Mouse (Mus musculus): ENCODE data around the gene Pfkfb3. TPM values are rescaled to one million over a fixed set of nuclear protein-coding genes. Genes with fewer than 3 reads are reported as not detected.

Pfkfb3 gene
- total RNA-seq (2022): 10 to 100 TPM in 2 of 4 experiments, 1 to 10 TPM in 2; 5.5 to 14.7 (median 9.7) TPM

- DNase-seq (ENCODE audit: low spot score): peak; percentile 76
Observed at GRCm38 (mm10) chr2:11553471-11554400, at the start of gene Pfkfb3. TSS of gene Pfkfb3 (minus strand) at chr2:11554077.

- DNase-seq (ENCODE audit: low spot score): peak; percentile 93
Observed at GRCm38 (mm10) chr2:11602506-11603489, 48.9 kb upstream of the Pfkfb3 start.

DNA sequence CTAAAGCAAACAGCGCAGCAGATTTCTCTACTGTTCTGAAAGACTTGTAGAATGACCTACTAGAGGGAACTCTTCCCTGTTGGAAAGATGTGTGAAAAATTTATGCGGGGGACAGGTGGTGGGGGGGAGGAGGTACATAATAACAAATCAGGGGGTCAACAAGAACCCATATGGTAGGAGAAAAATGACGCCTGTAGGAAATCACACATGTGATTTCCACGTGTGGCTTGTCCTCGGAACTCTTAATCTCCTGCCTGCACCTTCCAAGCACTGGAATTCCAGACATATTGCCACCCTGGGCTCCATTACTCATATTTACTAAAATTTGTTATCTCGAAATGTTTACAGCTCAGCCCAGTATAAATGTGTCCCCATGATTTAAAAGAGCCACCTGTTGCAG, 47.9 kb upstream of the Pfkfb3 start:
- DNase-seq (ENCODE audit: low spot score): no peak

DNA sequence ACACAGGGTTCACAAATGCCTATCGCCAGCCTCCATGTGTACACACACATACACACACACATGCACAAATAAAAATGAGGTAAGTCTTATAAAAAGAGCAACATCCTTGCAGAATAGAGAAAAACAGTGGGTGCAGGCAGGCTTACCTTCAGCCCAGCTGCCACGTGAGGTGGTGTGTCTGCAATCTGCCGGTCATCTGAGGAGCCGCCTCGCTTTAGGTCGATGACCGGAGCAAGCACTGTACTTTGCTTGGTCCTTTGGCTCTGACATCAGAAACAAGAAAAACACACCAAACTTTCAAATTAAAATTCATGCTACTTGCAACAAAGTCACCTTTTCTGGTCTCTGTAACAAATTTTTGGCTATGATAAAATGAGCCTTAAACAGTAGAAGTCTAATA, 44.0 kb upstream of the Pfkfb3 start:
- no peak for DNase-seq (ENCODE audit: low spot score)

DNA sequence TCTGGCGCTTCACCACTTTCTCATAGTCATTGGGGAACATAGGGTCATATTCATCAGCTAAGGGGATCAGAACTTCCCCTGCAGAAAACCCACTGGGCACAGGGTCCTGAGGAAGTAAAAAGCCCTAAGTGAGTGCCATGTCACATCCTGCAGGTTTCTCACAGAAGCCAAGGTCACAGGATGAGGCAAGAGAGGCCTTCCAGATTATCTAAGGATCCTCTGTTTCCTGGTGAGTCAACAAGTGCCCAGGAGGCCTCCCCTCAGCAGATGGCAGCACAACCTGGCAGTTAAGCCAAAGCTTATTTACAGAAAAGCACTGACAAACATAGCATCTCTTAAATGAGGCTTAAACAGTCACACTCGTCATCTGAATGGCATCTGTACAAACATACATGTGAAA, 42.8 kb upstream of the Pfkfb3 start:
- DNase-seq (ENCODE audit: low spot score): no peak

DNA sequence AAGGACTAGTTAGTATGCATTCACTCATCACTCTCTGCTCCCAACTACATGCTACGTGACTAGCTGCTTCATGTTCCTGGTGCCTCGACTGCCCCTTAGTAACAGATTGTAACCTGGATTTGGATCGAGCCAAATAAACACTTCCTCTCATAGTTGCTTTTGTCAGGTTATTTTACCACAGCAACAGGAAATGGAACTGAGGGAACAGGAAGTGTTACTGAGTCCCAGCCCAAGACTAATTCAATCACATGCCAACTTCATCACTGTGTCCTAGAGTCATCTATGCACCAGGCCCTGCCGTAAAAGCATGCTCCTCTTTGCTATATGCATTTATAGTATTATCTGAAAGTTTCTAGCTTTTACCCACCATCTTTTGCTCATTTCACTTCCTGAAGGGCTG, 34.1 kb upstream of the Pfkfb3 start:
- DNase-seq (ENCODE audit: low spot score): peak; percentile 16

DNA sequence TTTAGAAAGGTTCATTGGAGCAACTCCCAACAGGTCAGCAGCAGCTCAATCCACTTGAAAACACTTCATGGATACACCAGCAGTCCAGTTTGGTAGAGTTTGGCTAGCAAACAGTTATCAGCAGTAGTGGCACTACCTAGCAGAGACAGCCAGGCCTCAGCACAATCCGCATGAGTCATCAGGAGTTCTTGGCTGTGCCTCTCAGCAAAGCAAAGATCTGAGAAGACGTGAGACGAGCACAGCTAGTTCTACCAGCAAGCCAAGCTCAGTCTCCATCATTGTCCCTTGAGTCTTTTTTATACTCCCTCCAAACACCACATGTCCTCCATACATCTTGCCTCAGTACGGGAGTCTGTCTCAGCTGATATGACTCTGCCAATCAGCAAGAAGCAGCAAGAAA, 25.5 kb upstream of the Pfkfb3 start:
- no peak for DNase-seq (ENCODE audit: low spot score)

- no peak for DNase-seq (ENCODE audit: low spot score)
Observed at GRCm38 (mm10) chr2:11578187-11578586, 24.3 kb upstream of the Pfkfb3 start.

DNA sequence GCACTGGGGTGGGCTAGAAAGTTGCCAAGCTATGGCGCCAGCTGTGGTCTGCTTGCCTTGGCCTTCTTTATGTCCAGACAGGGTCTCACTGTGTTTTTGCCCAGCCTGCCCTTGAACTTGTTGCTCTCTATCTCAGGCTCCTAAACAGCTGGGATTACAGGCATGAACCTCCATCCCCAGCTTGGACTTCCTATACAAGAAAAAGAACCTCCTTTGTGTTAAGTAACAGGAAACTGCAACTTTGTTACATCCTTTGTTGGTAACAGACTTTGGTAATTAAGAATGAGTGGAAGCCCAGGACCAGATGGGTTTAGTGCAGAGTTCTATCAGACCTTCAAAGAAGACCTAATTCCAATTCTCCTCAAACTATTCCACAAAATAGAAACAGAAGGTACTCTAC, 19.8 kb upstream of the Pfkfb3 start:
- no peak for DNase-seq (ENCODE audit: low spot score)

DNA sequence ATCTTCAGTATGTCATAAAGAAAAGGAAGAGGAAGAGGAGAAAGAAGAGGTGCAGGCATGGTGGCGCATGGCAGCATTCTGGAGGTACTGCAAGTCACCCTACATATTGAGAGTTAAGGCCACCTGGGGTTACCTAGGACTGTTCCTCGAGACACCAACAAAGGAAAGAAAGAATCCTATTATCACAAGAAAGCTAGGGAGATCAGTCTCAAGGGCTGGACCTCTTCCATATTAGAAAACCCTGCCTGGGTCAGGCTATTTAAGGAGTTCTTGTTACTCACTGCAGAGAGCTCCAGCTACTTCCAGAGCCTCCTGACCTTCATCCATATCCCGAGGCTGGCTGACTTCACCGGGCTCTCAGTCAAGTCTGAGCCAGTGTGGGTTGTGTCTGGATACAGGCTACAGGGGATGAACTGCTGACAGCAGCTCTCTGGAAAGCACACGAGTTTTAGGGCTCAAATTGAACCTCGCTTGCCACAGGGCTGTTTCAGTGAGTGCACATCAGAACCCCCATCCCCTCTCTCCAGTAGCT, 17.2 kb upstream of the Pfkfb3 start:
- DNase-seq (ENCODE audit: low spot score): no peak

- no peak for DNase-seq (ENCODE audit: low spot score)
Observed at GRCm38 (mm10) chr2:11568471-11568870, 14.6 kb upstream of the Pfkfb3 start.

DNA sequence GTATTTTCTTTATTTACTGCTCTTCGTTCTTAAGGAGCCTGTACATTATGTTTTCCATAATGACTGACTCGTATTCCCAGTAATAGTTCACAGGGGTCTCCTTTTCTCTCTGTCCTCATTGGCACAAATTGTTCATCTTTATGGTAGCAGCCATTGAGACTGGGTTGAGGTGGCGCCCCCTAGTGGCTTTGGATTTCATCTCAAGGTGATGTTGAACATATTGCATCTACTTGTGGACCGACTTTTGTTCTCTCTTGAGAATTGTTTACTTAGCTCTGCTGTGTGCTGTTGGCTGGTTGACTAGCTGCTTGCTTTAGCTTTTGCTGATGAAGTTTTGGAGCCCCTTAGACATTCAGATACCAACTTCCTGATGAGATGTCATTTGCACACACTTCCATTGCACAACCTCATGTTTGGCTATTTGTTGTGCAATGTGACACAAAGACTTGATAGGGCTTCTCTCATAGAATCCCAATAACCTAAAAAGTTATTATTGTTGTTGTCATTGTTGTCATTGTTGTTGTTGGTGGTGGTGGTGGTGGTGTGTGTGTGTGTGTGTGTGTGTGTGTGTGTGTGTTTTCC, 14.0 kb upstream of the Pfkfb3 start:
- DNase-seq (ENCODE audit: low spot score): no peak

GRCm38 (mm10) chr2:11566898-11567297, 13.0 kb upstream of the Pfkfb3 start:
- DNase-seq (ENCODE audit: low spot score): no peak

DNA sequence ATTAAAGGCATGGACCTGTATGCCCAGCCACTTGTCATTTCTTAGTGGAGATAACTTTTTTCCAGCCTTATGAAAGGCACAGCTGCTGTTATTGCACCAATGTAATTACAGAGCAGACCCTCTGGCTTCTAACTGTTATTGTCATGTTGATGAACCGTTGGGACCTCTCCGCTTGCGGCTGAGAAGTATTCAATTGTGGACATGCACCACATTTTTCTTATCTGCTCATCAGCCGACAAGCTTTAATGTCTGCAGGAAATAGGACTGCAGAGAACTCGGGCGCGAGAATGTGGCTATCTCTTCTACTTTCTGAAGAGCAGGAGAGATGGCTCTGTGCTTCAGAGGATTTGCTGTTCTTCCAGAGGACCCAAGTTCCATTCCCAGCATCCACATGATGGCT, 12.4 kb upstream of the Pfkfb3 start:
- no peak for DNase-seq (ENCODE audit: low spot score)

GRCm38 (mm10) chr2:11564768-11565167, 10.9 kb upstream of the Pfkfb3 start:
- no peak for DNase-seq (ENCODE audit: low spot score)

DNA sequence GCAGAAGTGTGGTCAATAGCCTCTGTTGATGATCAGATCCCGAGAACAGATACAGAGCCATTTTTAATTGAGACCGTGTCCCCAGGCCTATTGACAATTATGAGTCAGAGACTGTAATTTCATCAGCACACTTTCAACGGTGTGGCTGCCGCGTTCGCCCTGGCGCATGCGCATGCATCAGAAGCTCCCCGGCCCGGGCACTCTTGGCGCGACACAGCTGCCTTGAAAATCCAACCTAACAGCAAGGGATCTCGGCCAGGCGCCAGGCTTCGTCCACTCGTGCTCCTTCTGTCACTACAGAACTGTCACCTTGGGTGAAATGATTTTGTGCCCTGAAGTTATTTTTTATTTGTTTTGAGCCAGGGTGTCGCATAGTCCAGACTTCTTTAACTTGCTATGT, 9.4 kb upstream of the Pfkfb3 start:
- no peak for DNase-seq (ENCODE audit: low spot score)

- no peak for DNase-seq (ENCODE audit: low spot score)
Observed at GRCm38 (mm10) chr2:11558654-11559053, 4.8 kb upstream of the Pfkfb3 start.

DNA sequence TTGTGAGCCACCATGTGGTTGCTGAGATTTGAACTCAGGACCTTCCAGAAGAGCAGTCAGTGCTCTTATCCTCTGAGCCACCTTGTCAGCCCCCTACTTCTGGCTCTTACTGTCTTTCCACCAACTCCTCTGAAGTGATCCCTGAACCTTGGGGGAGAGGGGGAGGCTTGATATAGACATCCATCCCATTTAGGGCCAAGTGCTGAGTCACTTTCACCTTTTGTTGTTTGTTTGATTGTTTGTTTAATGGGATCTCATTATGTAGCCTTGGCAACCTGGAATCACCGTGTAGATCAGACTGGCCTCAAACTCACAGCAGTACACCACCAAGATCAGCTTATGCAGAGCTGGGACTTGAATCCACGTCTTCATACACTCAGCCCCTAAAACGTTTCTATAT, 3.4 kb upstream of the Pfkfb3 start:
- no peak for DNase-seq (ENCODE audit: low spot score)

- no peak for DNase-seq (ENCODE audit: low spot score)
Observed at GRCm38 (mm10) chr2:11555316-11555715, 1.4 kb upstream of the Pfkfb3 start.

DNA sequence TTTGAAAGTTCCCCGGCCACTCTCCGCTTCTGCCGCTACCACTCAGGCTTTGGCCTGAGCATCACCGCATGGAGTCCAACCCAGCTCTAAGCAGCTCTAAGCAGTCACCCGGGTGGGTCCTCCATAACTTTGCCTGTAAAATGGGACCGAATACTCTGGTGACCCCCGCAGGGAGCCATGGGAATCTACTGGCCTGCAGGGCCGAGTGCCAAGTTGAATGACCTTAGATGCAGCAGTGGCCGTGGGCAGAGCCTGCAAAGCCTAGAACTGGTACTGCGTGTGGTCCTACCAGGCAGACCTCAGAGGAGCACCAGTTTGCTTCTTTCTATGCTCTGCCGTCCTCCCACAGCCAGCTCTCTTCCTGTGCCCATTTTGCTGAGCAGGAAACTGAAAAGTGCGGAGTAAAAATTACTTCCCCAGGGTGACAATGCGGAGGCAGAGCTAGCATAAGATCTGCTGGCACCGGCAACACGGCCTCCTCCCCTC, 868 bp downstream of the Pfkfb3 start:
- DNase-seq (ENCODE audit: low spot score): no peak

- no peak for DNase-seq (ENCODE audit: low spot score)
Observed at GRCm38 (mm10) chr2:11552297-11552821, 1.5 kb downstream of the Pfkfb3 start.
